ENCODE assay signal across 13 mouse cellular contexts in genomic region chr4:71933240-71933986, GRCm38 (mm10).
A peak's percentile ranks its signal among the peaks of the same experiment; 100 is the strongest.
DNase-seq lines count a peak whose midpoint lies in the region; ATAC-seq lines count a peak whose summit lies in the region.
"Had no signal": no experiment of that assay in that cellular context is flagged by ENCODE, and none has a peak within 500 bp of the region (broad histone marks: within the 10 kb centered on the region; RNA-seq: fewer than 3 reads in every experiment).

No protein-coding gene starts in this region.

- no peaks in the 10 kb centered on the region for H3K36me3 ChIP-seq in neural tube, embryonic 12.5 days
- H3K36me3 ChIP-seq in midbrain, embryonic 14.5 days (ENCODE audit: control insufficient read depth, insufficient read depth, low read length), result no peaks in the 10 kb centered on the region
- H3K36me3 ChIP-seq in intestine, embryonic 15.5 days, result no peaks in the 10 kb centered on the region
- H3K36me3 ChIP-seq: heart, embryonic 15.5 days had no signal

- H3K9ac ChIP-seq in neural tube, embryonic 12.5 days, result no peak overlapping the region
- H3K9ac ChIP-seq in midbrain, embryonic 14.5 days (replicated peaks; ENCODE audit: low read length), result no peak overlapping the region
- no peak overlapping the region for H3K9ac ChIP-seq in intestine, embryonic 15.5 days
- H3K9ac ChIP-seq: heart, embryonic 15.5 days; liver, postnatal 0 days had no signal

- DNase-seq in embryo, embryonic 11 days, result peak; percentile 2
- no peak for DNase-seq in embryo, embryonic 9.5 days (ENCODE audit: extremely low spot score)
- no peak for DNase-seq in neural tube, embryonic 10.5 days (ENCODE audit: extremely low spot score, low spot score)
- DNase-seq in midbrain, embryonic 14.5 days, result peak; percentile 55
- DNase-seq in cerebellum, postnatal 4 days (ENCODE audit: low spot score in 2 of 2), result no peak
- DNase-seq in cerebellum, adult 11-12 months, result no peak
- DNase-seq: cerebellum, adult 9-11 months; liver, postnatal 0 days had no signal

- H3K9me3 ChIP-seq in neural tube, embryonic 12.5 days, result no peaks in the 10 kb centered on the region
- no peaks in the 10 kb centered on the region for H3K9me3 ChIP-seq in midbrain, embryonic 14.5 days (ENCODE audit: control insufficient read depth, low read length)
- no peaks in the 10 kb centered on the region for H3K9me3 ChIP-seq in intestine, embryonic 15.5 days
- H3K9me3 ChIP-seq: heart, embryonic 15.5 days had no signal

- WGBS in neural tube, embryonic 12.5 days, result 41% methylated on average over 2 of the region's 2 CpGs
- WGBS in midbrain, embryonic 14.5 days, result 29% methylated on average over 2 of the region's 2 CpGs
- 51% methylated on average over 2 of the region's 2 CpGs for WGBS in intestine, embryonic 15.5 days

- no peak overlapping the region for H3K4me3 ChIP-seq in neural tube, embryonic 12.5 days
- no peak overlapping the region for H3K4me3 ChIP-seq in midbrain, embryonic 14.5 days (replicated peaks; ENCODE audit: low read depth, low read length)
- no peak overlapping the region for H3K4me3 ChIP-seq in intestine, embryonic 15.5 days (replicated peaks)
- H3K4me3 ChIP-seq: heart, embryonic 15.5 days; myocyte had no signal

- H3K27ac ChIP-seq in neural tube, embryonic 12.5 days, result no peak overlapping the region
- H3K27ac ChIP-seq in midbrain, embryonic 14.5 days (replicated peaks; ENCODE audit: low read depth, low read length), result no peak overlapping the region
- H3K27ac ChIP-seq in intestine, embryonic 15.5 days, result no peak overlapping the region
- H3K27ac ChIP-seq: heart, embryonic 15.5 days; macrophage had no signal

- peak; percentile 82 for ATAC-seq in neural tube, embryonic 12.5 days (ENCODE audit: low FRiP score, low read depth)
- ATAC-seq in midbrain, embryonic 14.5 days (ENCODE audit: low FRiP score, low TSS enrichment), result peak; percentile 69
- no peak for ATAC-seq in intestine, embryonic 15.5 days
- ATAC-seq: liver, postnatal 0 days had no signal

- no peaks in the 10 kb centered on the region for H3K27me3 ChIP-seq in neural tube, embryonic 12.5 days (replicated peaks)
- no peaks in the 10 kb centered on the region for H3K27me3 ChIP-seq in midbrain, embryonic 14.5 days (ENCODE audit: control insufficient read depth, insufficient read depth, low read length)
- H3K27me3 ChIP-seq in intestine, embryonic 15.5 days (replicated peaks), result no peaks in the 10 kb centered on the region
- H3K27me3 ChIP-seq: heart, embryonic 15.5 days had no signal

- no peaks in the 10 kb centered on the region for H3K4me1 ChIP-seq in neural tube, embryonic 12.5 days
- H3K4me1 ChIP-seq in midbrain, embryonic 14.5 days (ENCODE audit: control insufficient read depth, insufficient read depth, low read length), result peaks cover 5% of the 10 kb centered on the region; the same call in 1 of the 2 replicates
- H3K4me1 ChIP-seq in intestine, embryonic 15.5 days (replicated peaks), result no peaks in the 10 kb centered on the region
- H3K4me1 ChIP-seq: heart, embryonic 15.5 days had no signal

- no peak overlapping the region for H3K4me2 ChIP-seq in neural tube, embryonic 12.5 days (replicated peaks)
- no peak overlapping the region for H3K4me2 ChIP-seq in midbrain, embryonic 14.5 days (ENCODE audit: low read length)
- no peak overlapping the region for H3K4me2 ChIP-seq in intestine, embryonic 15.5 days (replicated peaks)
- H3K4me2 ChIP-seq: heart, embryonic 15.5 days had no signal

Comparison
In these comparisons a context has a peak if more than half of its experiments do, and no peak if none do; other contexts are left out.
1. DNase-seq: peak in embryo, embryonic 11 days (single experiment) and midbrain, embryonic 14.5 days (single experiment); none in embryo, embryonic 9.5 days (single experiment), neural tube, embryonic 10.5 days (single experiment), cerebellum, postnatal 4 days (0 of 2) and cerebellum, adult 11-12 months (single experiment).